Mouse (Mus musculus) neural tube, embryonic 12.5 days (tissue): ENCODE data around the gene Kdelr3. TPM values are rescaled to one million over a fixed set of nuclear protein-coding genes. Genes with fewer than 3 reads are reported as not detected.

Experiments
- ATAC-seq: fragments of 200-750 bp; cut with Nextera tagmentation; 2 replicates; pipeline ENCODE4 v1.8.0; 2017; ENCODE audit warnings: low read depth, mild to moderate bottlenecking, moderate TSS enrichment, moderate library complexity; ENCODE audit not compliant: low FRiP score
- H3K27ac ChIP-seq: fragments of 300-500 bp; sonication (generic); 2 replicates; pipeline ENCODE4 v1.5.1; 2016
- H3K27me3 ChIP-seq: fragments of 300-500 bp; sonication (generic); replicated peaks from 2 replicates; pipeline ENCODE4 v1.6.1; 2016; ENCODE audit warnings: mild to moderate bottlenecking
- H3K36me3 ChIP-seq: fragments of 300-500 bp; sonication (generic); 2 replicates; pipeline ENCODE4 v1.6.1; 2016; ENCODE audit warnings: mild to moderate bottlenecking
- H3K4me1 ChIP-seq: fragments of 300-500 bp; sonication (generic); 2 replicates; pipeline ENCODE4 v1.6.1; 2016
- H3K4me2 ChIP-seq: fragments of 300-500 bp; sonication (generic); replicated peaks from 2 replicates; pipeline ENCODE4 v1.6.1; 2016; ENCODE audit warnings: mild to moderate bottlenecking
- H3K4me3 ChIP-seq: fragments of 300-500 bp; sonication (generic); 2 replicates; pipeline ENCODE4 v1.5.1; 2016
- H3K9ac ChIP-seq: fragments of 300-500 bp; sonication (generic); 2 replicates; pipeline ENCODE4 v1.6.1; 2016; ENCODE audit warnings: mild to moderate bottlenecking
- H3K9me3 ChIP-seq: fragments of 300-500 bp; sonication (generic); 2 replicates; pipeline ENCODE4 v1.6.1; 2016; ENCODE audit warnings: mild to moderate bottlenecking
- WGBS: fragments of 180-500 bp; shearing (Covaris S2); methylation state at CpG from one replicate; pipeline ENCODE4 v1.1.7; 2016; 5-methylcytosine and 5-hydroxymethylcytosine counted together
- polyA plus RNA-seq: library from polyadenylated mRNA; unstranded; fragments of >200 nt; fragmentation: Nextera tagmentation; extraction: Ambion mirVana; gene quantifications from 2 replicates; pipeline ENCODE4 v1.2.1, GENCODE M21; 2016

Kdelr3 gene
- polyA plus RNA-seq, 1 experiment from 2014 or later: 19.6 TPM

GRCm38 (mm10) chr15:79500110-79500509 lies 16.1 kb upstream of the Kdelr3 start:
- Histone ChIP-seq H3K4me3 (no peak overlapping the region), H3K27ac (no peak overlapping the region), H3K36me3 (no peaks in the 10 kb centered on the region), H3K27me3 (peaks cover 44% of the 10 kb centered on the region), H3K4me1 (peaks cover 10% of the 10 kb centered on the region), H3K9me3 (no peaks in the 10 kb centered on the region), H3K4me2 (no peak overlapping the region), H3K9ac (no peak overlapping the region)
- ATAC-seq: no peak
- WGBS: 78% methylated on average over 17 of the region's 17 CpGs

GRCm38 (mm10) chr15:79502891-79503341 lies 13.3 kb upstream of the Kdelr3 start:
- 28% methylated on average over 18 of the region's 18 CpGs for WGBS
- Histone ChIP-seq H3K36me3 (no peaks in the 10 kb centered on the region), H3K27me3 (peaks cover 70% of the 10 kb centered on the region), H3K9me3 (no peaks in the 10 kb centered on the region), H3K4me1 (peaks cover 22% of the 10 kb centered on the region), H3K4me3 (no peak overlapping the region), H3K9ac (no peak overlapping the region), H3K27ac (no peak overlapping the region), H3K4me2 (no peak overlapping the region)
- ATAC-seq: no peak

- no peaks in the 10 kb centered on the region for H3K36me3 ChIP-seq
- H3K4me1 ChIP-seq: peaks cover 22% of the 10 kb centered on the region
- no peak overlapping the region for H3K4me2 ChIP-seq
- 79% methylated on average over 5 of the region's 5 CpGs for WGBS
- H3K9me3 ChIP-seq: no peaks in the 10 kb centered on the region
- no peak overlapping the region for H3K27ac ChIP-seq
- H3K4me3 ChIP-seq: no peak overlapping the region
- no peak overlapping the region for H3K9ac ChIP-seq
- H3K27me3 ChIP-seq: peaks cover 76% of the 10 kb centered on the region
- no peak for ATAC-seq
Observed at GRCm38 (mm10) chr15:79503438-79503837, 12.8 kb upstream of the Kdelr3 start.

GRCm38 (mm10) chr15:79504707-79505452 lies 11.3 kb upstream of the Kdelr3 start, which contains the start of gene Kcnj4:
Kcnj4 (minus strand) TSS chr15:79505241.
- Histone ChIP-seq H3K27ac (no peak within 1 kb of the TSS), H3K4me1 (peaks cover 22% of the 10 kb centered on the region), H3K36me3 (no peaks in the 10 kb centered on the region), H3K27me3 (peaks cover 84% of the 10 kb centered on the region), H3K9ac (peak within 1 kb of the TSS; percentile 64), H3K4me2 (peak within 1 kb of the TSS; percentile 99), H3K9me3 (no peaks in the 10 kb centered on the region), H3K4me3 (peak within 1 kb of the TSS; percentile 52)
- ATAC-seq: no peak
- under 1% methylated on average over 60 of the region's 60 CpGs for WGBS

GRCm38 (mm10) chr15:79505616-79506283 lies 10.5 kb upstream of the Kdelr3 start:
- under 1% methylated on average over 67 of the region's 71 CpGs for WGBS
- Histone ChIP-seq H3K36me3 (no peaks in the 10 kb centered on the region), H3K4me1 (peaks cover 22% of the 10 kb centered on the region)

GRCm38 (mm10) chr15:79506460-79506859 lies 9.8 kb upstream of the Kdelr3 start:
- no peak overlapping the region for H3K4me3 ChIP-seq
- H3K27ac ChIP-seq: no peak overlapping the region
- peaks cover 90% of the 10 kb centered on the region for H3K27me3 ChIP-seq
- 31% methylated on average over 7 of the region's 7 CpGs for WGBS
- H3K4me1 ChIP-seq: peaks cover 25% of the 10 kb centered on the region
- 0 out of 2 replicates have a peak overlapping the region, but pooled peaks have one; percentile 99 for H3K4me2 ChIP-seq
- no peak for ATAC-seq
- no peaks in the 10 kb centered on the region for H3K9me3 ChIP-seq
- no peaks in the 10 kb centered on the region for H3K36me3 ChIP-seq
- no peak overlapping the region for H3K9ac ChIP-seq

More at GRCm38 (mm10) chr15:79505616-79506283, 10.5 kb upstream of the Kdelr3 start:
- peak overlapping the region; percentile 52 for H3K4me3 ChIP-seq
- ATAC-seq: peak; percentile 59
- H3K9me3 ChIP-seq: no peaks in the 10 kb centered on the region
- H3K4me2 ChIP-seq: peak overlapping the region; percentile 99
- H3K9ac ChIP-seq: peak overlapping the region; percentile 64
- H3K27me3 ChIP-seq: peaks cover 90% of the 10 kb centered on the region
- H3K27ac ChIP-seq: no peak overlapping the region

- no peak overlapping the region for H3K27ac ChIP-seq
- H3K4me1 ChIP-seq: peaks cover 33% of the 10 kb centered on the region
- no peak overlapping the region for H3K4me3 ChIP-seq
- H3K36me3 ChIP-seq: no peaks in the 10 kb centered on the region
- ATAC-seq: no peak
- peaks cover 92% of the 10 kb centered on the region for H3K27me3 ChIP-seq
- no peaks in the 10 kb centered on the region for H3K9me3 ChIP-seq
- H3K9ac ChIP-seq: no peak overlapping the region
- WGBS: 57% methylated on average over 31 of the region's 31 CpGs
- no peak overlapping the region for H3K4me2 ChIP-seq
Observed at GRCm38 (mm10) chr15:79507055-79507828, 9.0 kb upstream of the Kdelr3 start.

GRCm38 (mm10) chr15:79509998-79510397 lies 6.2 kb upstream of the Kdelr3 start:
- Histone ChIP-seq H3K4me1 (peaks cover 24% of the 10 kb centered on the region), H3K4me2 (no peak overlapping the region), H3K9me3 (no peaks in the 10 kb centered on the region), H3K4me3 (no peak overlapping the region), H3K27ac (no peak overlapping the region), H3K36me3 (no peaks in the 10 kb centered on the region), H3K9ac (no peak overlapping the region), H3K27me3 (peaks cover 92% of the 10 kb centered on the region)
- WGBS: 34% methylated on average over 6 of the region's 6 CpGs
- no peak for ATAC-seq

GRCm38 (mm10) chr15:79510425-79510824 lies 5.8 kb upstream of the Kdelr3 start:
- H3K4me1 ChIP-seq: peaks cover 20% of the 10 kb centered on the region
- no peaks in the 10 kb centered on the region for H3K36me3 ChIP-seq
- no peak overlapping the region for H3K4me2 ChIP-seq
- H3K27ac ChIP-seq: no peak overlapping the region
- no peak overlapping the region for H3K9ac ChIP-seq
- peaks cover 92% of the 10 kb centered on the region for H3K27me3 ChIP-seq
- WGBS: 77% methylated on average over 7 of the region's 7 CpGs
- H3K4me3 ChIP-seq: no peak overlapping the region
- no peak for ATAC-seq
- H3K9me3 ChIP-seq: no peaks in the 10 kb centered on the region

GRCm38 (mm10) chr15:79511553-79512320 lies 4.5 kb upstream of the Kdelr3 start:
- H3K4me1 ChIP-seq: peaks cover 20% of the 10 kb centered on the region
- H3K36me3 ChIP-seq: no peaks in the 10 kb centered on the region
- H3K9me3 ChIP-seq: no peaks in the 10 kb centered on the region
- H3K4me2 ChIP-seq: peak overlapping the region; percentile 70
- peak overlapping the region; percentile 38 for H3K4me3 ChIP-seq
- peaks cover 94% of the 10 kb centered on the region for H3K27me3 ChIP-seq
- ATAC-seq: peak; percentile 80
- no peak overlapping the region for H3K27ac ChIP-seq
- peak overlapping the region; percentile 26; the same call in 1 of the 2 replicates for H3K9ac ChIP-seq
- WGBS: 1% methylated on average over 61 of the region's 61 CpGs

GRCm38 (mm10) chr15:79513940-79514339 lies 2.3 kb upstream of the Kdelr3 start:
- 8% methylated on average over 9 of the region's 9 CpGs for WGBS
- peaks cover 30% of the 10 kb centered on the region for H3K4me1 ChIP-seq

More at GRCm38 (mm10) chr15:79513940-79514339, 2.3 kb upstream of the Kdelr3 start:
- 0 out of 2 replicates have a peak overlapping the region, but pooled peaks have one; percentile 9 for H3K4me3 ChIP-seq
- no peaks in the 10 kb centered on the region for H3K36me3 ChIP-seq
- H3K9ac ChIP-seq: no peak overlapping the region
- peaks cover 91% of the 10 kb centered on the region for H3K27me3 ChIP-seq
- H3K4me2 ChIP-seq: no peak overlapping the region
- H3K9me3 ChIP-seq: no peaks in the 10 kb centered on the region
- no peak overlapping the region for H3K27ac ChIP-seq
- no peak for ATAC-seq
